Mouse (Mus musculus) MEL (cell line): ENCODE measurements around the gene Xndc1. TPM values are rescaled to one million over a fixed set of nuclear protein-coding genes. Genes with fewer than 3 reads are reported as not detected.

ENCODE experiments used
- DNase-seq: peaks from one replicate; pipeline ENCODE4 v3.0.0; 2011; ENCODE audit warnings: low read depth, low spot score
- H3K27ac ChIP-seq: 2 replicates; pipeline ENCODE4 v1.5.1; 2012; ENCODE audit warnings: low read depth, mild to moderate bottlenecking, control low read depth, low read length, moderate library complexity; ENCODE audit not compliant: control insufficient read depth
- H3K27me3 ChIP-seq, 2 experiments: fragments of 150-350 bp in 1 of 2; sonication (generic) in 1 of 2; 2 replicates each; pipeline ENCODE4 v1.6.1; 2012; ENCODE audit warnings: low read length in 2 of 2, mild to moderate bottlenecking in 2 of 2, improper control_type of control experiment in 1 of 2, moderate library complexity in 1 of 2; ENCODE audit not compliant: insufficient read depth in 2 of 2, control insufficient read depth in 1 of 2
- H3K36me3 ChIP-seq, 2 experiments: 2 replicates each; pipeline ENCODE4 v1.6.1; 2012 to 2014; ENCODE audit warnings: low read length in 2 of 2, improper control_type of control experiment in 1 of 2, inconsistent platforms in 1 of 2, mild to moderate bottlenecking in 1 of 2; ENCODE audit not compliant: insufficient read depth in 2 of 2, control insufficient read depth in 1 of 2
- H3K4me1 ChIP-seq, 2 experiments: fragments of 150-350 bp in 1 of 2; sonication (generic) in 1 of 2; 2 replicates each; pipeline ENCODE4 v1.6.1; 2012; ENCODE audit warnings: low read length in 2 of 2, improper control_type of control experiment in 1 of 2, mild to moderate bottlenecking in 1 of 2; ENCODE audit not compliant: insufficient read depth in 2 of 2, control insufficient read depth in 1 of 2
- H3K4me3 ChIP-seq, 2 experiments: fragments of 150-350 bp in 1 of 2; sonication (generic) in 1 of 2; 2 replicates each; pipeline ENCODE4 v1.5.1; 2012; ENCODE audit warnings: low read depth in 2 of 2, low read length in 2 of 2, mild to moderate bottlenecking in 2 of 2, moderate library complexity in 2 of 2, control low read depth in 1 of 2, improper control_type of control experiment in 1 of 2; ENCODE audit not compliant: control insufficient read depth in 1 of 2, insufficient read depth in 1 of 2
- H3K79me2 ChIP-seq: 2 replicates; pipeline ENCODE4 v1.6.1; 2012; ENCODE audit warnings: mild to moderate bottlenecking, low read length, moderate library complexity; ENCODE audit not compliant: control insufficient read depth, poor library complexity, insufficient read depth
- H3K9ac ChIP-seq: 2 replicates; pipeline ENCODE4 v1.6.1; 2012; ENCODE audit warnings: low read depth, mild to moderate bottlenecking, control low read depth, low read length, moderate library complexity; ENCODE audit not compliant: control insufficient read depth, poor library complexity, severe bottlenecking
- H3K9me3 ChIP-seq: fragments of 150-350 bp; sonication (generic); replicated peaks from 2 replicates; pipeline ENCODE4 v1.6.1; 2012; ENCODE audit warnings: mild to moderate bottlenecking, low read length, improper control_type of control experiment, moderate library complexity; ENCODE audit not compliant: insufficient read depth
- BHLHE40 ChIP-seq: IDR thresholded peaks from 2 replicates; pipeline ENCODE4 v1.6.1; 2012; ENCODE audit warnings: low read depth, mild to moderate bottlenecking, inconsistent platforms, low read length, improper control_type of control experiment, borderline replicate concordance
- CHD2 ChIP-seq: IDR thresholded peaks from 2 replicates; pipeline ENCODE4 v1.6.1; 2011; ENCODE audit warnings: low read length, improper control_type of control experiment
- EP300 ChIP-seq, 2 experiments: IDR thresholded peaks; 2 replicates each; pipeline ENCODE4 v1.6.1; 2011; ENCODE audit warnings: improper control_type of control experiment in 2 of 2, low read length in 2 of 2, low read depth in 1 of 2, mild to moderate bottlenecking in 1 of 2
- GABPA ChIP-seq: IDR thresholded peaks from 2 replicates; pipeline ENCODE4 v1.6.1; 2012; ENCODE audit warnings: low read depth, mild to moderate bottlenecking, inconsistent platforms, low read length, improper control_type of control experiment, moderate library complexity
- GATA1 ChIP-seq: IDR thresholded peaks from 2 replicates; pipeline ENCODE4 v1.6.1; 2011; ENCODE audit warnings: low read depth, low read length, improper control_type of control experiment
- JUND ChIP-seq: IDR thresholded peaks from 2 replicates; pipeline ENCODE4 v1.6.1; 2011; ENCODE audit warnings: low read depth, mild to moderate bottlenecking, improper control_type of control experiment, low read length
- KAT2A ChIP-seq: conservative IDR thresholded peaks from 2 replicates; pipeline ENCODE4 v1.6.1; 2012; ENCODE audit warnings: low read depth, low read length, improper control_type of control experiment, inconsistent platforms
- MXI1 ChIP-seq: IDR thresholded peaks from 2 replicates; pipeline ENCODE4 v1.6.1; 2011; ENCODE audit warnings: mild to moderate bottlenecking, low read depth, low read length, improper control_type of control experiment
- NRF1 ChIP-seq: IDR thresholded peaks from 2 replicates; pipeline ENCODE4 v1.6.1; 2014; ENCODE audit warnings: low read depth, mild to moderate bottlenecking, inconsistent platforms, low read length, improper control_type of control experiment, moderate library complexity; ENCODE audit not compliant: poor library complexity, insufficient read depth, severe bottlenecking
- POLR2A ChIP-seq, 2 experiments: IDR thresholded peaks; 2 replicates each; pipeline ENCODE4 v1.6.1; 2011 to 2012; ENCODE audit warnings: low read length in 2 of 2, mild to moderate bottlenecking in 2 of 2, control low read depth in 1 of 2, improper control_type of control experiment in 1 of 2, low read depth in 1 of 2, moderate library complexity in 1 of 2; ENCODE audit not compliant: control insufficient read depth in 1 of 2, insufficient read depth in 1 of 2, poor library complexity in 1 of 2
- RAD21 ChIP-seq: IDR thresholded peaks from 2 replicates; pipeline ENCODE4 v1.6.1; 2011; ENCODE audit warnings: mild to moderate bottlenecking, low read depth, low read length, improper control_type of control experiment
- RCOR1 ChIP-seq: IDR thresholded peaks from 2 replicates; pipeline ENCODE4 v1.6.1; 2012; ENCODE audit warnings: low read depth, mild to moderate bottlenecking, inconsistent platforms, low read length, improper control_type of control experiment
- SIN3A ChIP-seq: IDR thresholded peaks from 2 replicates; pipeline ENCODE4 v1.6.1; 2012; ENCODE audit warnings: low read length, improper control_type of control experiment, inconsistent platforms
- SMC3 ChIP-seq: IDR thresholded peaks from 2 replicates; pipeline ENCODE4 v1.6.1; 2011; ENCODE audit warnings: low read depth, low read length, improper control_type of control experiment
- TCF12 ChIP-seq: IDR thresholded peaks from 2 replicates; pipeline ENCODE4 v1.6.1; 2014; ENCODE audit warnings: low read depth, mild to moderate bottlenecking, inconsistent platforms, low read length, improper control_type of control experiment, moderate library complexity
- ZC3H11A ChIP-seq: IDR thresholded peaks from 2 replicates; pipeline ENCODE4 v1.6.1; 2012; ENCODE audit warnings: low read depth, mild to moderate bottlenecking, inconsistent platforms, low read length, improper control_type of control experiment
- ZKSCAN1 ChIP-seq: IDR thresholded peaks from 2 replicates; pipeline ENCODE4 v1.6.1; 2012; ENCODE audit warnings: low read depth, mild to moderate bottlenecking, inconsistent platforms, low read length, improper control_type of control experiment, moderate library complexity
- ZNF384 ChIP-seq: IDR thresholded peaks from 2 replicates; pipeline ENCODE4 v1.6.1; 2012; ENCODE audit warnings: low read depth, mild to moderate bottlenecking, inconsistent platforms, low read length, improper control_type of control experiment
- polyA plus RNA-seq, 2 experiments: library from polyadenylated mRNA; stranded (reverse) in 1 of 2; unstranded in 1 of 2; fragments of >175 nt in 1 of 2; fragments of >200 nt in 1 of 2; gene quantifications; 2 replicates each; pipeline versions ENCODE4 v1.2.1 to v1.2.4; 2012; ENCODE audit warnings: low replicate concordance in 2 of 2, low read depth in 1 of 2; ENCODE audit not compliant: insufficient read length in 2 of 2, insufficient read depth in 1 of 2, missing spikeins in 1 of 2
- total RNA-seq: library from RNA; depleted of rRNA; stranded (reverse); fragments of 300-350 nt; gene quantifications from 2 replicates; pipeline ENCODE4 v1.2.3, GENCODE M21; 2012

Gene Xndc1
- total and polyA plus RNA-seq, 3 experiments = 16.6 to 30.0 TPM; not detected in 1

DNA sequence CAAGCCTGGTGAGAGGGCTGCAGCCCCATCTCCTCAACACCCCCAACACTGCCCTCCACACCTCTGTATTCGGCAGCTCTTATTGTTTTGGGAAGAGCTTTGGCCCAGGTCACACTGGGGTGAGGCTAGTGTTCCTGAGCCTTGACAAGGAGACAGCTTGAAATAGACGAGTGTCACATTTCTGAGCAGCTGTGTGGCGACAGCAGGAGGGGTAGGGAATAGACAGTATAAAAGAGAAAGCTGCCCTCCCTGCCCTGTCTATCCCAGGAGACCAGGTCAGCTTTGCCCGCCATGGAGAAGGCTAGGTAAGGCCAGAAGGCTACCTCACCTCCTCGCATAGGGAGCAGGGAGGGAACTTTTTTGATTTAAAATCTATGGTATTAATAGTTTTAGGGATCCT, 36.2 kb downstream of the Xndc1 start, which contains the start of gene Art1:
Gene Art1 (plus strand): TSS at position 257 of the 400 bp plus-strand sequence.
- Histone ChIP-seq H3K9ac (no peak within 1 kb of the TSS), H3K4me1 (peaks cover 6 to 9% of the 10 kb centered on the region in 2 experiments), H3K9me3 (no peaks in the 10 kb centered on the region), H3K36me3 (peaks cover 0 to 3% of the 10 kb centered on the region in 2 experiments; a peak in 1 of 4 replicates), H3K27ac (no peak within 1 kb of the TSS), H3K79me2 (no peaks in the 10 kb centered on the region), H3K4me3 (no peak within 1 kb of the TSS), H3K27me3 (no peaks in the 10 kb centered on the region; a peak in 1 of 4 replicates)
- TF ChIP-seq ZNF384 = no peak
- no peak for TF ChIP-seq GATA1
- TF ChIP-seq GABPA = no peak
- no peak for TF ChIP-seq BHLHE40
- no peak for TF ChIP-seq SIN3A
- TF ChIP-seq EP300 (IDR thresholded peaks at IDR 0.05; ENCODE audit: low read depth in 1 of 2, low read length in 2 of 2) = no peak
- no peak for TF ChIP-seq TCF12
- TF ChIP-seq RAD21 = no peak
- DNase-seq = no peak

DNA sequence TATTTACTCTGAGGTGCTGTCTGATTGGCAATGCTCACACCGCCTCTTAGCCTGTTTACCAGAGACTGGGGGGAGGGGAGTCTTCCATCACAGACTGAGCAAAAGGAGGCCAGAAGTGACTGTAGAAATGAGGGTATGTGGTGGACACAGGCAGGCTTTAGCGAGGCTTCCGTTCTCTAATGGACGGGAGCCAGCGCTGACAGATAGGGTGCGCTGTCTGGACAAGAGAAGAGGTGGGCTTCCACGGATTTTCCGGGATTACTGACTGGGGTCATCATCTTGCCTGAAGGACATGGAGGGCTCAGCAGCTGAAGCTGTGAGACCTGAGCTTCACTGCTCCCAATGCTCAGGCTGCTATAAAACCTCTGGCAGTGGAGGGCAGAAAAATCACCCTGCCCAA, 36.9 kb downstream of the Xndc1 start:
- no peak overlapping the region for H3K9ac ChIP-seq
- peaks cover 6 to 9% of the 10 kb centered on the region in 2 experiments for H3K4me1 ChIP-seq
- TF ChIP-seq KAT2A (no peak), ZKSCAN1 (no peak), ZC3H11A (no peak), CHD2 (no peak), JUND (no peak), MXI1 (no peak), SIN3A (no peak), TCF12 (no peak), NRF1 (no peak), POLR2A (IDR thresholded peaks at IDR 0.05; ENCODE audit: control insufficient read depth in 1 of 2, insufficient read depth in 1 of 2, low read depth in 1 of 2, low read length in 2 of 2, poor library complexity in 1 of 2) (no peak), RCOR1 (no peak), SMC3 (no peak)
- DNase-seq = no peak
- no peaks in the 10 kb centered on the region for H3K9me3 ChIP-seq
- no peaks in the 10 kb centered on the region for H3K79me2 ChIP-seq
- H3K4me3 ChIP-seq = no peak overlapping the region
- peaks cover 0 to 3% of the 10 kb centered on the region in 2 experiments; a peak in 1 of 4 replicates for H3K36me3 ChIP-seq
- no peaks in the 10 kb centered on the region; a peak in 2 of 4 replicates for H3K27me3 ChIP-seq
- no peak overlapping the region for H3K27ac ChIP-seq
